Mouse (Mus musculus): ENCODE data around the gene Eef1akmt2.

GRCm38 (mm10) chr7:132787022-132787421, 65.5 kb downstream of the Eef1akmt2 start:
- TF ChIP-seq GATA1 (IDR thresholded peaks at IDR 0.05; ENCODE audit: borderline replicate concordance, low read length) (no peak), FLI1 (IDR thresholded peaks at IDR 0.05; ENCODE audit: low read length) (no peak)

Measured in megakaryocyte, embryonic 14.5 days (primary cell).